Mouse (Mus musculus) heart, embryonic 14.5 days (tissue): ENCODE measurements around the gene Trim71. TPM values are rescaled to one million over a fixed set of nuclear protein-coding genes. Genes with fewer than 3 reads are reported as not detected.

ENCODE experiments used
- ATAC-seq: fragments of 200-750 bp; cut with Nextera tagmentation; 2 replicates; pipeline ENCODE4 v1.8.0; 2017; ENCODE audit warnings: low read depth, moderate TSS enrichment; ENCODE audit not compliant: insufficient number of reproducible peaks, insufficient read depth, low FRiP score
- H3K27ac ChIP-seq, 2 experiments: fragments of 200-500 bp in 1 of 2; fragments of 300-500 bp in 1 of 2; sonication (generic) in 1 of 2; replicated peaks in 1 of 2; 2 replicates each; pipeline ENCODE4 v1.5.1; 2012 to 2014; ENCODE audit warnings: low read depth in 2 of 2, low read length in 2 of 2, control low read depth in 1 of 2, mild to moderate bottlenecking in 1 of 2, mixed read lengths in 1 of 2; ENCODE audit not compliant: control insufficient read depth in 1 of 2, insufficient read depth in 1 of 2
- H3K27me3 ChIP-seq: fragments of 300-500 bp; sonication (generic); 2 replicates; pipeline ENCODE4 v1.6.1; 2014; ENCODE audit warnings: mild to moderate bottlenecking, low read length, control low read depth; ENCODE audit not compliant: control insufficient read depth, insufficient read depth
- H3K36me3 ChIP-seq: fragments of 300-500 bp; sonication (generic); 2 replicates; pipeline ENCODE4 v1.6.1; 2014; ENCODE audit warnings: mild to moderate bottlenecking, control low read depth, low read length, mixed read lengths; ENCODE audit not compliant: control insufficient read depth, insufficient read depth
- H3K4me1 ChIP-seq, 2 experiments: fragments of 200-500 bp in 1 of 2; fragments of 300-500 bp in 1 of 2; sonication (generic) in 1 of 2; 2 replicates each; pipeline ENCODE4 v1.6.1; 2012 to 2014; ENCODE audit warnings: low read length in 2 of 2, control low read depth in 1 of 2, mixed read lengths in 1 of 2; ENCODE audit not compliant: control insufficient read depth in 2 of 2, insufficient read depth in 2 of 2
- H3K4me2 ChIP-seq: fragments of 300-500 bp; sonication (generic); 2 replicates; pipeline ENCODE4 v1.6.1; 2014; ENCODE audit warnings: mild to moderate bottlenecking, low read length
- H3K4me3 ChIP-seq, 2 experiments: fragments of 200-500 bp in 1 of 2; fragments of 300-500 bp in 1 of 2; sonication (generic) in 1 of 2; 2 replicates each; pipeline ENCODE4 v1.5.1; 2012 to 2014; ENCODE audit warnings: low read length in 2 of 2, mild to moderate bottlenecking in 2 of 2, control low read depth in 1 of 2, low read depth in 1 of 2, moderate library complexity in 1 of 2; ENCODE audit not compliant: control insufficient read depth in 1 of 2, insufficient read depth in 1 of 2
- H3K9ac ChIP-seq: fragments of 300-500 bp; sonication (generic); 2 replicates; pipeline ENCODE4 v1.6.1; 2014; ENCODE audit warnings: mild to moderate bottlenecking, low read length
- H3K9me3 ChIP-seq: fragments of 300-500 bp; sonication (generic); 2 replicates; pipeline ENCODE4 v1.6.1; 2016; ENCODE audit warnings: low read length, control low read depth; ENCODE audit not compliant: control insufficient read depth
- WGBS: fragments of 180-500 bp; shearing (Covaris S2); extraction: QIAGEN DNeasy Blood & Tissue Kit; methylation state at CpG from one replicate; pipeline ENCODE4 v1.1.7; 2014; 5-methylcytosine and 5-hydroxymethylcytosine counted together
- polyA plus RNA-seq: library from polyadenylated mRNA; unstranded; fragments of >200 nt; fragmentation: Nextera tagmentation; extraction: Ambion mirVana; gene quantifications from 2 replicates; pipeline ENCODE4 v1.2.1, GENCODE M21; 2014

The Trim71 gene
- polyA plus RNA-seq, 1 experiment from 2014 or later: not detected

- peak; percentile 45; the same call in 1 of the 2 replicates for ATAC-seq
- peaks cover 0 to 6% of the 10 kb centered on the region in 2 experiments; a peak in 2 of 4 replicates for H3K4me1 ChIP-seq
- H3K27ac ChIP-seq: peak overlapping the region; percentile 55
- peak overlapping the region; percentile 79 for H3K4me2 ChIP-seq
- H3K36me3 ChIP-seq: peaks cover 37% of the 10 kb centered on the region
- no peaks in the 10 kb centered on the region for H3K9me3 ChIP-seq
- peak overlapping the region; percentile 41 to 52 for H3K4me3 ChIP-seq
- no peaks in the 10 kb centered on the region; the same call in 1 of the 2 replicates for H3K27me3 ChIP-seq
- 9% methylated on average over 31 of the region's 31 CpGs for WGBS
- peak overlapping the region; percentile 64 for H3K9ac ChIP-seq
Measured at GRCm38 (mm10) chr9:114584183-114585016, 20.2 kb upstream of the Trim71 start.

DNA sequence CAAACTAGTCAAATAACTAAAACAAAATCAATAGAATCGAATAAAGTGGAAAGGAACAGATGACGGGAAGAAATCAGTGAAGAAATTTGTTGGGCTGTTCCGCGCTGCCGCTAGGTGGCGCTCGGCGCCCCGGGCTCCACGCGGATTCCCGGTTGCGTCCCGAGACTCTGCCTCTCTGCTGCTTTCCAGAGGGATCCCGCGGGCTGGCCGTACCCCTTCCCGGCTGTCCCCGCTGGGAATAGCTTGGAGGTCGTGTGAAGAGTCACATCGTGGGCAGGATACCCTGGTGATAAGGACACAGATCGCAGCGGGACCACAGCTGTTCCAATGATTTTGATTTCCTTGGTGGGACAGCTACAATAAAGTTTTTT is 19.6 kb upstream of the Trim71 start:
- H3K27me3 ChIP-seq: no peaks in the 10 kb centered on the region; the same call in 1 of the 2 replicates
- H3K9ac ChIP-seq: peak overlapping the region; percentile 64
- WGBS: under 1% methylated on average over 23 of the region's 23 CpGs
- H3K4me2 ChIP-seq: peak overlapping the region; percentile 79
- H3K27ac ChIP-seq: peak overlapping the region; percentile 55
- ATAC-seq: peak; percentile 53; the same call in 1 of the 2 replicates
- H3K4me1 ChIP-seq: peaks cover 2 to 7% of the 10 kb centered on the region in 2 experiments; a peak in 2 of 4 replicates
- peaks cover 31% of the 10 kb centered on the region for H3K36me3 ChIP-seq
- no peaks in the 10 kb centered on the region for H3K9me3 ChIP-seq
- H3K4me3 ChIP-seq: peak overlapping the region; percentile 41 to 52

GRCm38 (mm10) chr9:114578646-114579045 is 14.5 kb upstream of the Trim71 start:
- H3K27me3 ChIP-seq: peaks cover 8% of the 10 kb centered on the region
- no peak for ATAC-seq
- WGBS: 20% methylated on average over 11 of the region's 11 CpGs
- no peak overlapping the region for H3K27ac ChIP-seq
- H3K4me1 ChIP-seq: peaks cover 2 to 6% of the 10 kb centered on the region in 2 experiments; a peak in 2 of 4 replicates
- H3K36me3 ChIP-seq: no peaks in the 10 kb centered on the region
- no peaks in the 10 kb centered on the region for H3K9me3 ChIP-seq
- H3K9ac ChIP-seq: no peak overlapping the region
- H3K4me3 ChIP-seq: no peak overlapping the region
- H3K4me2 ChIP-seq: peak overlapping the region; percentile 5; the same call in 1 of the 2 replicates

- Histone ChIP-seq H3K4me3 (no peak overlapping the region), H3K27me3 (peaks cover 8% of the 10 kb centered on the region), H3K36me3 (no peaks in the 10 kb centered on the region), H3K27ac (no peak overlapping the region), H3K9me3 (no peaks in the 10 kb centered on the region), H3K9ac (no peak overlapping the region), H3K4me1 (peaks cover 2 to 6% of the 10 kb centered on the region in 2 experiments; a peak in 2 of 4 replicates), H3K4me2 (no peak overlapping the region)
- ATAC-seq: no peak
- 100% methylated on average over 1 of the region's 1 CpGs for WGBS
Measured at GRCm38 (mm10) chr9:114576001-114576400, 11.8 kb upstream of the Trim71 start.

- WGBS: 45% methylated on average over 5 of the region's 5 CpGs
- no peak overlapping the region for H3K4me3 ChIP-seq
- no peak overlapping the region for H3K4me2 ChIP-seq
- no peaks in the 10 kb centered on the region for H3K36me3 ChIP-seq
- no peak overlapping the region for H3K9ac ChIP-seq
- no peaks in the 10 kb centered on the region for H3K9me3 ChIP-seq
- ATAC-seq: no peak
- no peak overlapping the region for H3K27ac ChIP-seq
- peaks cover 8% of the 10 kb centered on the region for H3K27me3 ChIP-seq
- peaks cover 0 to 2% of the 10 kb centered on the region in 2 experiments; a peak in 1 of 4 replicates for H3K4me1 ChIP-seq
Measured at GRCm38 (mm10) chr9:114573528-114573927, 9.4 kb upstream of the Trim71 start.

DNA sequence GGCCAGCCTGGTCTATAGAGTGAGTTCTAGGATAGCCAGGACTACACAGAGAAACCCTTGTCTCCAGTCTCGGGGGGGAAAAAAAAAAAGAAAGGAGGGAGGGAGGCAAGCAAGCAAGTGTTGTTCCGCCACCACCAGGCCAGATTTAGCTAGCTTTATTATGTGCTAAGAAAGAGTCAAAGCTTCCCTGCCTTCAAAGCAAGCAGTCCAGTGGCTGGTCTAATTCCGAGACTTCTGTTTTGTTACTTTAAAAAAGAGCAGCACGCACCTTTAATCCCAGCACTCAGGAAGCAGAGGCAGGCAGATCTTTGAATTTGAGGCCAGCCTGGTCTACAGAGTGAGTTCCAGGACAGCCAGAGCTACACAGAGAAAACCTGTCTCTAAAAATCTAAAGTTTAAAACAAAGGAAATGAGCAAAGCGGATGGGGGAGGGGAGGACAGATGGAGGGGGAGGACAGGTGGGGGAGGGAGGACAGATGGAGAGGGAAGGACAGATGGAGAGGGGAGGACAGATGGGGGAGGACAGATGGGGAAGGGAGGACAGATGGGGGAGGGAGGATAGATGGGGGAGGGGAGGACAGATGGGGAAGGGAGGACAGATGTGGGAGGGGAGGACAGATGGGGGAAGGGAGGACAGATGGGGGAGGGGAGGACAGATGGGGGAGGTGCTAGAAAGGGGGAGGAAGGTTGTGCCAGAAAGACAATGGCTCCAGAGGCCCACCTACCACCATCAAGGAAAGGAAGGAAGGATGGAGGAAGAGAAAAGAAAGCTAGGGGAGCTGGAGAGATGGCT is 4.7 kb upstream of the Trim71 start:
- no peaks in the 10 kb centered on the region for H3K9me3 ChIP-seq
- no peak overlapping the region for H3K27ac ChIP-seq
- H3K36me3 ChIP-seq: no peaks in the 10 kb centered on the region
- H3K4me3 ChIP-seq: no peak overlapping the region
- no peak overlapping the region for H3K4me2 ChIP-seq
- no peak for ATAC-seq
- H3K9ac ChIP-seq: no peak overlapping the region
- 86% methylated on average over 5 of the region's 5 CpGs for WGBS
- peaks cover 15% of the 10 kb centered on the region for H3K27me3 ChIP-seq
- H3K4me1 ChIP-seq: peaks cover 0 to 5% of the 10 kb centered on the region in 2 experiments; a peak in 2 of 4 replicates

GRCm38 (mm10) chr9:114564667-114565066 is 498 bp upstream of the Trim71 start:
- Histone ChIP-seq H3K9me3 (no peaks in the 10 kb centered on the region), H3K27me3 (peaks cover 54% of the 10 kb centered on the region), H3K4me1 (peaks cover 2 to 26% of the 10 kb centered on the region in 2 experiments; a peak in 3 of 4 replicates), H3K27ac (no peak overlapping the region), H3K9ac (peak overlapping the region; percentile 65), H3K36me3 (no peaks in the 10 kb centered on the region), H3K4me3 (peak overlapping the region; percentile 55 to 67), H3K4me2 (peak overlapping the region; percentile 96)
- ATAC-seq: no peak
- 3% methylated on average over 10 of the region's 10 CpGs for WGBS
